Mouse (Mus musculus): Measurements from ENCODE around the gene Celf5. TPM values are rescaled to one million over a fixed set of nuclear protein-coding genes. Genes with fewer than 3 reads are reported as not detected.

Celf5 gene
- polyA plus RNA-seq, 1 experiment from 2014 or later = 76.1 TPM

DNA sequence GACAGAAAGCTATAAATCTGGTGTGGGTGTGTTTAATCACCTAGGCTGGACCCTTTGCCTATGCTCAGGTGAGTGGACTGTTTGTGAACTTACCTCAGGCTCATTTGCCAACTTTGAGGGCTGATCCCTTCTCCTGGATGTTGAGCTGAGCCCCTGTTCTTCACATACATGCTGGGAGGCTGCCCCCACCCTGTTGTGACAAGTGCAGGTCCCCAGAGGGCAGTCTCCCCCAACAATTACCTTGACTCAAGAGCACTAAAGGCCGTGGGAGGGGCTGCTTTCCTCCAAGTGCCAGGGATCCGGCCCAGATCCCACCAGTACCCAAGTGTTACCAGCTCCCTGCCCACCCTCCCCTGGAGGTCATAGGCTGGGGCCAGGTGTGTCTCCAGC lies 2.5 kb upstream of the Celf5 start:
- Histone ChIP-seq H3K27me3 (no peaks in the 10 kb centered on the region), H3K4me2 (replicated peaks) (no peak overlapping the region), H3K36me3 (peaks cover 36% of the 10 kb centered on the region), H3K9me3 (no peaks in the 10 kb centered on the region), H3K9ac (replicated peaks) (no peak overlapping the region), H3K4me3 (no peak overlapping the region), H3K4me1 (peaks cover 25% of the 10 kb centered on the region), H3K27ac (replicated peaks) (peak overlapping the region; percentile 56; the same call in 1 of the 2 replicates)
- 21% methylated on average over 2 of the region's 2 CpGs for WGBS
- ATAC-seq (replicated peaks) = no peak

DNA sequence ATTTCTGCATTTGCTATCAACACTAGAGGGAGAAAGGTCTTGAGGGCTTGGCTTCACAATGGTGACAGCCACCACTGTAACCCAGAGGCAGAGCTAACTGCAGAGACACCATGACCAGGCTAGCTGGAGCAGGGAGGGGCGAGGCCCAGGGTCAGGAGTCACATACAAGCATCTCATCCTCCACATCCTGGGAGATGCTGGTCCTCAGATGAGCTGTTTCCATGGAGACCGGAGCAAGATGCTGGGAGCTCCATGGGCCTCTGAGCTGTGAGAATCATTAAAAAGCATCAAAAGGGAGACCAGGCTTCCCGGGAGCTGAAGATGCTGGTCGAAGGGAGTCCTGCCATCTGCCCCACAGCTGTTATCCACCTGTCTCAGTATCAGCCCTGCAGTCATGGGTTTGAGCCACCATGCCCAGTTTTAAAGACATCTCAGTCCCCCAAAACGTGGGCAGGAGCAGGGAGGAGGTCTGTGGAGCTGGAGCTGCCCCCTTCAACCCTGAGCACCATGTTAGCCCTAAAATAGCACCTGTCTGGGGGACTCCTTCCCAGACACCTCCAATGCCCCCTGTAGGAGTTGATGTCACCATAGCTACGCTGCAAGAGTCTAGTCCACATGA lies 2.0 kb upstream of the Celf5 start:
- 55% methylated on average over 6 of the region's 6 CpGs for WGBS

DNA sequence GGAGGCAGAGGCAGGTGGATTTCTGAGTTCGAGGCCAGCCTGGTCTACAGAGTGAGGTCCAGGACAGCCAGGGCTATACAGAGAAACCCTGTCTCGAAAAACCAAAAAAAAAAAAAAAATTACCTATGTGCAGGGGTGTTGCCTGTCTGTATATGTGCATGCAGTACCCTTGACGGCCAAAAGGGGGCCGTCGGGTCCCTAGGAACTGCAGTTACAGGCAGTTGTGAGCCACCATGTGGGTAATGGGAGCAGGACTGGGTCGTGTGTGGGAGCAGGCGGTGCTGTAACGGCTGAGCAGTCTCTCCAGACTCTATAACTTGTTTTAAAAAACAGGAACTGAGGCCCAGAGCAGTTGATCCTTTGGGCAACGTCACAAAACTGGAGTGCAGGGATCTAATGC lies 1.5 kb upstream of the Celf5 start:
- H3K9ac ChIP-seq (replicated peaks) = no peak overlapping the region
- peaks cover 29% of the 10 kb centered on the region for H3K4me1 ChIP-seq
- H3K9me3 ChIP-seq = no peaks in the 10 kb centered on the region

More for the DNA sequence above, 2.0 kb upstream of the Celf5 start:
- no peaks in the 10 kb centered on the region for H3K27me3 ChIP-seq
- peaks cover 28% of the 10 kb centered on the region for H3K4me1 ChIP-seq
- H3K9ac ChIP-seq (replicated peaks) = no peak overlapping the region
- no peak for ATAC-seq (replicated peaks)
- H3K4me3 ChIP-seq = no peak overlapping the region
- no peak overlapping the region for H3K4me2 ChIP-seq (replicated peaks)
- peaks cover 31% of the 10 kb centered on the region for H3K36me3 ChIP-seq
- peak overlapping the region; percentile 56 for H3K27ac ChIP-seq (replicated peaks)
- no peaks in the 10 kb centered on the region for H3K9me3 ChIP-seq

DNA sequence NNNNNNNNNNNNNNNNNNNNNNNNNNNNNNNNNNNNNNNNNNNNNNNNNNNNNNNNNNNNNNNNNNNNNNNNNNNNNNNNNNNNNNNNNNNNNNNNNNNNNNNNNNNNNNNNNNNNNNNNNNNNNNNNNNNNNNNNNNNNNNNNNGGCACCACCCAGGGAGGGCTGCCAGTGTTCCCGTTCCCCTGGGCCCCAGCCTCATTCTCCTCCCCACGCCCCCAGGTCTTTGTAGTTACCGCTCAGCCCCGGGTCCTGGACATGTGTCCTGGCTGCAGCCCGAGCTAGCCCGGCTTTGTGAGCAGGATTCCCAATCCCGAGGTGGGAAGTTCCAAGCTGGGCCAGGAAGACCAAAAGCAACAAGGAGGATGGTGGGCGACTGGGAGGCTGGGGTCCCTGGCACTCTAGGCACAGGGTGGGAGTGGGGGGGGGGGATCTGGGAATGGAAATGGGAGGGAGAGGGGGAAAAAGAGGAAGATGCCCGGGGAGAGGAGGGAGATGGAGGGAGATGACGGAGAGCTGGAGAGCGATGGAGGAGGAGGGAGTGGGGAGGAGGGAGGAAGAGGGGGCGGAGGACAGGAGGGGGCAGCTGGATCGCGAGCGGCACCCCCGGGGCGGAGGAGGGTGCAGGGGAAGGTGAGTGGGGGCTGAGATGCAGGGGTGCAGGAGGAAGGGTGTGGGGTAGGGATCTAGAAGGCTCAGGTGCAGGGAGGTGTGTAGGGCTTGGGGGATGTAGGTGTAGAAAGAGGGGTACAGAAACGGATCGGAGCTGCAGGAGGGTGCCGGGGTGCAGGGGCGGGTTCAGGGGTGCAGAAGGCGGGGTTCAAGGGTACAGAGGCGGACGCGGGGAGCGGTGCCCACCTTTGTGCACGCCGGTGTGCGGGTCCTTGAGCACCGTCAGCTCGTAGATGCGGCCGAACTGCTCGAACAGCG lies 640 bp downstream of the Celf5 start:
- Histone ChIP-seq H3K4me3 (peak overlapping the region; percentile 72), H3K4me1 (peaks cover 46% of the 10 kb centered on the region), H3K36me3 (peaks cover 4% of the 10 kb centered on the region), H3K27ac (replicated peaks) (peak overlapping the region; percentile 61), H3K27me3 (no peaks in the 10 kb centered on the region), H3K4me2 (replicated peaks) (peak overlapping the region; percentile 50), H3K9me3 (no peaks in the 10 kb centered on the region), H3K9ac (replicated peaks) (peak overlapping the region; percentile 80)
- ATAC-seq (replicated peaks) = peak; percentile 49
- WGBS = 3% methylated on average over 35 of the region's 35 CpGs

More for the DNA sequence above, 1.5 kb upstream of the Celf5 start:
- no peak for ATAC-seq (replicated peaks)
- Histone ChIP-seq H3K36me3 (peaks cover 25% of the 10 kb centered on the region), H3K27me3 (no peaks in the 10 kb centered on the region), H3K4me3 (no peak overlapping the region), H3K27ac (replicated peaks) (peak overlapping the region; percentile 56), H3K4me2 (replicated peaks) (no peak overlapping the region)
- WGBS = 21% methylated on average over 9 of the region's 9 CpGs

DNA sequence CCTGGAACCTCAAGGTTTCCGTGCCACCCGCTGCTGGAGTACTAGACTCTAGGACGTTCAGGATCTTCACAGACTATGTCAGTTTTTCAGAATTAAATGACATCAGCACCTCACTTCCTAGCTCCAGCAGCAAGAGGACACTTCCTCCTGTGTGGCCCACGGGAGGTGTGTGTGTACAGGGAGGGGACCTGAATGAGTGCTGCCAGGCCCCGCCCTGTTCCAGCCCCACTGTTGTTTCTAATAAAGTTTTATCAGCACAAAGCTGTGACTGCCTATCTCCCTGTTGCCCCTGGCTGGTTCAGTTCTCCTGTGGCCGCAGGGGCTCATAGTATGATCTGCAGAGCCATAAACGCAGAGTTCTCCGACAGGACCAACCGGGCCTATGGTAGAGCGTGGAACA lies 8.0 kb downstream of the Celf5 start:
- Histone ChIP-seq H3K36me3 (peaks cover 5% of the 10 kb centered on the region; the same call in 1 of the 2 replicates), H3K4me2 (replicated peaks) (no peak overlapping the region), H3K4me3 (no peak overlapping the region), H3K9ac (replicated peaks) (no peak overlapping the region), H3K9me3 (no peaks in the 10 kb centered on the region), H3K4me1 (peaks cover 70% of the 10 kb centered on the region), H3K27me3 (no peaks in the 10 kb centered on the region), H3K27ac (replicated peaks) (peak overlapping the region; percentile 94)
- 86% methylated on average over 10 of the region's 10 CpGs for WGBS
- no peak for ATAC-seq (replicated peaks)

DNA sequence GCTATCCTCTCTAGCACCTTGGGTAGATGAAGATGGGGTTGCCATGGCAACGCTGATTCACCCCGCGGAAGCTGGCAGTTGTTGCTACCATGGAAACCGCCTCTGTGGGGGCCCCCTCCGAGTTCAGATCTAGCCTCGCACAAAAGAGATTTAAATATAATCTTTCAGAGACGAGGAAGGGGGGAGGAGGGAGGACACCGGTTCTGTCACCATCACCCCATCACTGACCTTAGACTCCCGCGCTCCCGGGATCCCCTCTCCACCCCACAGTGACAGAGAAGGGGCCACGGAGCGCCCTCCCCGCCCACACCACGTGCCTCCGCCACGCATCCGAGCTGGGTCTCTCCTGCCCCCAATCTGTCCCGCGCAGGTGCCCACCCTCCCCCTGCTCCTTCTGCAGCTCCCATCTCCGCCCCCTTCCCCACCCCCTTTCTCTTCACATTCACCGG lies 9.5 kb downstream of the Celf5 start:
- Histone ChIP-seq H3K9ac (replicated peaks) (peak overlapping the region; percentile 61), H3K9me3 (no peaks in the 10 kb centered on the region), H3K36me3 (peaks cover 9% of the 10 kb centered on the region; the same call in 1 of the 2 replicates), H3K4me2 (replicated peaks) (peak overlapping the region; percentile 89), H3K27ac (replicated peaks) (peak overlapping the region; percentile 94), H3K27me3 (no peaks in the 10 kb centered on the region), H3K4me1 (peaks cover 61% of the 10 kb centered on the region), H3K4me3 (peak overlapping the region; percentile 50)
- under 1% methylated on average over 22 of the region's 22 CpGs for WGBS
- ATAC-seq (replicated peaks) = peak; percentile 86

DNA sequence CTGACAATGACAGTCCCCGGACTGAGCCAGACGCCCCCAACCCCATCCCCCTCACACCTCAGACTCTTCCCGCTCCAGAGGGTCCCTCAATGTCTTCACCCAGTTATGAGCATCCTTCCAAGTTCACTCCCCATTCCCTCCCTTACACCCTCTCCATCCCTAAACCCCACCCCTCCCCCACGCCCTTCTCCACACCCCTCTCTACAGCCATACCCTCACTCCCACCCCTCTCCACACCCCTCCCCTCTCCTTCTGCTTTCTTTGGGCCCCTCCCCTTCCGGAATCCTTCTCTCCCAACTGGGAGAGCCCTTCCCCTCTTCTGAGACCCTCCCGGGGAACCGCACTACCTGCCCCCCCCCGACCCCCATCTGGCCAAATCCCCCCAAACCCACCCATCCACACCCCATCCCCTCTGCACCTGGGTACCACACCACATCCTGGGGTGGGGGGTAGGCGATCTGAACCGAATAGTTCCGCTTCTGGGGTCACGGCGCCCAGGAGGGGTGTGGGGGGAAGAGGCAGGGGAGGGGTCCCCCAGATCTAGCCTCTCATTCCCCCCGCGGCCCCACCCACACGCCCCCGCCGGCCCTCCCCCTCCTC lies 10.0 kb downstream of the Celf5 start:
- Histone ChIP-seq H3K4me3 (peak overlapping the region; percentile 50), H3K9me3 (no peaks in the 10 kb centered on the region), H3K27ac (replicated peaks) (peak overlapping the region; percentile 94), H3K27me3 (no peaks in the 10 kb centered on the region), H3K4me2 (replicated peaks) (peak overlapping the region; percentile 89), H3K4me1 (peaks cover 56% of the 10 kb centered on the region), H3K36me3 (peaks cover 14% of the 10 kb centered on the region; the same call in 1 of the 2 replicates), H3K9ac (replicated peaks) (peak overlapping the region; percentile 61)
- ATAC-seq (replicated peaks) = peak; percentile 49
- WGBS = 1% methylated on average over 18 of the region's 18 CpGs

DNA sequence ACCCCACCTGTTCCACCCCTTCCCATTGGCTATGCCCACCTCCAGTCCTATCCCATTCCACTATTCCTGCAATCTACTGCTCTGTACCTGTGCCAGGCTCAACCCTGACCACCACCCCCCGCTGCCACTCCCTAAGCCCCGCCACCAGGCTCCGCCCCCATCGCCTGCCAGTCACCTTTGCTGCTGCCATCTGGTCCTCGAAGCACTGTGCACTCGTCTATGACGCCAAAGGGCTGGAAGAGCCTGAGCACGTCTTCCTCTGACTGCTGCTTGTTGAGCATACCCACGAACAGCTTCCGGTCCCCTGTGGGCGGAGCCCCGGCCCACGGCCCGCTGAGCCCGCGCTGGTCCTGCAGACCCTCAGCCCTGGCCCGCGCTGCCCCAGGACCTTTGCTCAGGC lies 12.1 kb downstream of the Celf5 start:
- peaks cover 14% of the 10 kb centered on the region; the same call in 1 of the 2 replicates for H3K36me3 ChIP-seq
- 0 out of 2 replicates have a peak overlapping the region, but pooled peaks have one; percentile 1 for H3K27ac ChIP-seq (replicated peaks)
- no peaks in the 10 kb centered on the region for H3K27me3 ChIP-seq
- no peak overlapping the region for H3K4me2 ChIP-seq (replicated peaks)
- H3K9ac ChIP-seq (replicated peaks) = no peak overlapping the region
- 59% methylated on average over 18 of the region's 18 CpGs for WGBS
- ATAC-seq (replicated peaks) = no peak
- peaks cover 48% of the 10 kb centered on the region for H3K4me1 ChIP-seq
- no peak overlapping the region for H3K4me3 ChIP-seq
- H3K9me3 ChIP-seq = no peaks in the 10 kb centered on the region

DNA sequence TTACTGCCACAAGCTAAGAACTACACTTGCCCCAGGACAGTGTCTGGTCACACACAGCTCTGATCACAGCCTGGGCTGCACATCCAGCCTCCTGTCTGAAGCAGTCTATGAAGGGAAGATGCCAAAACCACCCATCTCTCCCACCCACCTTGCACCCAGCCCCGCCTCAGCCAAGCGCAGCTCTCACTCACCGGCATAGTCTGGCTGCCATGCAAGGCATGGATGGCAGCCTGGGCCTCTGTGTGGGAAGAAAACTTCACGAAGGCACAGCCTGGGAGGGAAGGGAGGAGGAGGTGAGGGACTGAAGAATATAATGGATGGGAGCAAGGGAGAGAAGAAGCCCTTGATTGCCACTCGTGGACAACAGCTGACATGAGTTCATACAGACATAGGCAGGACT lies 13.3 kb downstream of the Celf5 start:
- WGBS = 82% methylated on average over 5 of the region's 5 CpGs
- peaks cover 14% of the 10 kb centered on the region; the same call in 1 of the 2 replicates for H3K36me3 ChIP-seq

DNA sequence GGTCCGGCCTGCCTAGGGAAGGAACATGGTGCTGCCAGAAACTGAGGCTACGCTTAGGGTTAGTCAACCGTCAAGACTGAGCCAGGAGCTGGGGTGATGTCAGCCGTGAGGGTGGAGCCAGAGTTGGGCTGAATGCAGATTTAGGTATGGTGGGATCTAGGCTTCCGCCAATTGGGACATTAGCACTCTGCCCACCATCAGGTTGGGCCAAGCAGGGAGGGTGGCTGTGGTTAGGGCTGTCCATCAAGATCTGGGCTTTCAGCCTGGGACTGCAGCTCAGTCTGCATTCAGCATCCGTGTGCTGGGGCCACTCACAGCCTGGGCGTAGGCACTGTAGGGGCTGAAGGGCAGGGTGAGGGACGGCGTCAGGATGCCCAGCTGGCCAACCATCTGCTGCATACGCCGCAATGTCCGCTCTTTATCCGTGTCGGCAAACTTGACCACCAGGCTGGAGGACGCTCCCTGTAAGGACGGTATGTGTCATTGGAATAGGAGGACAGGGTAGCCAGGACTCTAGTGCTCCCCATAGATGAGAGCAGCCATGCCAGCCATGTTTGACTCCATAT lies 14.8 kb downstream of the Celf5 start:
- WGBS = 89% methylated on average over 16 of the region's 16 CpGs
- H3K36me3 ChIP-seq = peaks cover 14% of the 10 kb centered on the region; the same call in 1 of the 2 replicates

More for the DNA sequence above, 13.3 kb downstream of the Celf5 start:
- H3K4me1 ChIP-seq = peaks cover 47% of the 10 kb centered on the region
- ATAC-seq (replicated peaks) = no peak
- no peak overlapping the region for H3K4me2 ChIP-seq (replicated peaks)
- H3K9ac ChIP-seq (replicated peaks) = no peak overlapping the region
- H3K27me3 ChIP-seq = no peaks in the 10 kb centered on the region
- no peak overlapping the region for H3K27ac ChIP-seq (replicated peaks)
- no peaks in the 10 kb centered on the region for H3K9me3 ChIP-seq
- H3K4me3 ChIP-seq = no peak overlapping the region

DNA sequence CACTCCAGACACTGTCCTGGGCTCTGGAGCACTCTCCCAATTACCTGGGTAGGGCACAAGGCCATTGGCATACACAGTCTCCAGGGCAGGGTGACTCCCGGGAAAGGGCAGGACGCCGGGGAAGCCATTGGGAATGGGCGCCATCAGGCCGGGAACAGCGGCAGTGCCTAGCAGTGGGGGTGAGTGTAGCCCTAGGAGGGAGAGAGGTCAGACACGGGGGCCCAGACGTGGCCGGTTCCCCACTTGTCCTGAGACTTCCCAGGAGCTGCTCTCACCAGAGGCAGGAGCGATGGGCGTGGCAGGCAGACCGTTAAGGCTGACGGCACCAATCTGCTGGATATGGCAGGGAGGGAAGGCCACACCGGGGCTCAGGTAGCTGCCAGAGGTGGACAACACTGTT lies 15.6 kb downstream of the Celf5 start:
- H3K27ac ChIP-seq (replicated peaks) = no peak overlapping the region
- H3K4me3 ChIP-seq = no peak overlapping the region
- no peak overlapping the region for H3K9ac ChIP-seq (replicated peaks)
- peaks cover 22% of the 10 kb centered on the region for H3K27me3 ChIP-seq
- peaks cover 27% of the 10 kb centered on the region for H3K4me1 ChIP-seq
- no peaks in the 10 kb centered on the region for H3K9me3 ChIP-seq
- ATAC-seq (replicated peaks) = no peak
- 76% methylated on average over 14 of the region's 14 CpGs for WGBS
- H3K36me3 ChIP-seq = peaks cover 14% of the 10 kb centered on the region; the same call in 1 of the 2 replicates
- H3K4me2 ChIP-seq (replicated peaks) = no peak overlapping the region

More for the DNA sequence above, 14.8 kb downstream of the Celf5 start:
- Histone ChIP-seq H3K4me1 (peaks cover 36% of the 10 kb centered on the region), H3K9me3 (no peaks in the 10 kb centered on the region), H3K9ac (replicated peaks) (no peak overlapping the region), H3K27ac (replicated peaks) (no peak overlapping the region), H3K27me3 (peaks cover 13% of the 10 kb centered on the region; the same call in 1 of the 2 replicates), H3K4me3 (no peak overlapping the region), H3K4me2 (replicated peaks) (no peak overlapping the region)
- no peak for ATAC-seq (replicated peaks)

Data from forebrain, embryonic 15.5 days (tissue).